Mouse (Mus musculus): Measurements from ENCODE around the gene Hgd.

Gene Hgd

DNA sequence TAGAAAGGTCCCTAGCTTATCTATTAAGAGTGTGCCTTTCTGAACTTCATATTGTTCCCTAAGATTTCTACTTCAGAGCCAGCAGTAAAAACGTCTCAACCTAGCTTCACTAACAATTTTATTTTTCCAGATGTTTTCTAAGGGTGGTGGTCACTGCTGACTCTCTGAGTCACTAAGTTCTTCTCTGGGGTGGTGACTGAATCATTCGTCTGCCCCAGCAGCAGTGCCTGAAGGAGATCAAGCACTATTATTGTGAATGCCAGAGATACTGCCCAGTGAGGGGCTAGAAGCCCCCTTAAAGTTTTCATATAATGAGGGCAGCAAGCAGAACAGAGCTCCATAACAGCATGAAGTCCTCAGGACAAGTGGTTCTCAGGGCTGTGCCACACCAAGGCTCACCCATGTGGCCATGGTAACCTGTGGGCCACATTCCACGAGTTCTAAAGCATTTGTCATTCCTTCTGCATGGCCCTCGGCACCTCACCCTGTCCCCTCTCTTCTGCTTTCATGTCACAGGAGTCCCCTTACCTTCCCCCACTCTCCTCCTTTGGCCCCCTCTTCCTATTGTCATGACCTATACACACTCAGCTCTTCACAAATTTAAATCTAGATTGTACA lies 90.8 kb downstream of the Hgd start:
- DNase-seq (ENCODE audit: low read depth, low spot score): no peak

DNA sequence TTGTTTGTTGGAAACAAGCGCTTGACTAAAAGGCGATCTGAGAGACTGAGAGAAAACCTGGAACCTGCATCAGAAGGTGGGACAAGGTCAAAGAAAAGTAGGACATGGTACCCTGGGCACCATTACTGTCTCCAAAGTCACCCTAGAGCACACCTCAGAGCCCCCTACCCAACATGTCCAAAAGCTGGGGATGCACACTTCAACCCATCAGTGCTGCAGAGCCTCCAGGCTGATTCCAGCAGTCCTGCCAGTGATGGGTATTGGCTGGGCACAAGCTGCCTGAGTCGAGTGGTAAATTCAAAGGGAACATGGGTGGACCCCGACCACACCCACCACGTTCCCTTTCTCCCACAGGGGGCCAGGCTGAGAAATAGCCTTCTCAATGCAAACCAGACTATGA lies 95.4 kb downstream of the Hgd start:
- no peak for DNase-seq (ENCODE audit: low read depth, low spot score)

DNA sequence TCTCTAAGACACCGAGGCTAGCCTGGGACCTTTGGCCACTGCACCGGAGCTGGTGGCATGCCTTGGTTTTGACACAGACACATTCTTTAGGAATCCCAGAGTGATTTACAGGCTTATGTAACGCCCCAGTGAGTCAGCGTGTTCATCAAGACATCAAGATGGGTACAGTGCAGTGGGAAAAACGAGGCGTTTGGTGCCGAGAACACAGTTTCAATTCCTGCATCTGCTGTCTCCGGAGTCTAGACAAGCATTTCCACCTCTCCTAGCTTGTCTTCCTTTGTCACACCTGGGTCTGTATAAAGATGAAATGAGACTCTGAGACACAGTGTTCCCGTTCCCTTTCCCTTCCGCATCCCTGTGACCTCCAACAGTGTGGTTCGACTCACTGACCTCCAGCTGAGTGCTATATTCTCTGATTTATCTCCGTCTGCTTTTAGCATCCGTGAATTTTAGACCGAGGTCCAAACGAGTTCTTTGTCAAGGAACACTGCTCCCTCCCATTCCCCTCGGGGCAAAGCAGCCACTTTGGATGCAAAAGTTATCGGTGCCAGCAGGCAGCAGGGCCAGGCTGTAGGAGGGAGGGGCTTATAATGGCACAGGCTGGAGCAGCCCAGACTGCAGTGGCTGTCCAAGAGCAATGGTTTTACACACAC lies 96.2 kb downstream of the Hgd start:
- DNase-seq (ENCODE audit: low read depth, low spot score): no peak

DNA sequence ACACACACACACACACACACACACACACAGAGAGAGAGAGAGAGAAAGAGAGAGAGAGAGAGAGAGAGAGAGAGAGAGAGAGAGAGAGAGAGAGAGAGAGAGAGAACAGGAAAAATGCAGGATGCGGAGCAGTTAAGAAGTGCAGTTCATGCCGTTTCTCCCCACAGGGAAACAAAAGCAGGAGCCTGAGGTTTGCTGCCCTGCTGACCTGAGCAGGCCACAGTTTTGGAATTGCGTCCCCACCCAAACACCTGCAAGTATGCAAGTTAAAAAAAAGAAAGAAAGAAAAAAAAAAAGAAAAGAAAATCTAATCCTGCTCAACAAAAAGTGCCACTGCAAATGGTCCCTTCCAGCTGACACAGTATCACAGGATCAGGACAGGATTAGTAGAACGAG lies 96.7 kb downstream of the Hgd start:
- DNase-seq (ENCODE audit: low read depth, low spot score): no peak

DNA sequence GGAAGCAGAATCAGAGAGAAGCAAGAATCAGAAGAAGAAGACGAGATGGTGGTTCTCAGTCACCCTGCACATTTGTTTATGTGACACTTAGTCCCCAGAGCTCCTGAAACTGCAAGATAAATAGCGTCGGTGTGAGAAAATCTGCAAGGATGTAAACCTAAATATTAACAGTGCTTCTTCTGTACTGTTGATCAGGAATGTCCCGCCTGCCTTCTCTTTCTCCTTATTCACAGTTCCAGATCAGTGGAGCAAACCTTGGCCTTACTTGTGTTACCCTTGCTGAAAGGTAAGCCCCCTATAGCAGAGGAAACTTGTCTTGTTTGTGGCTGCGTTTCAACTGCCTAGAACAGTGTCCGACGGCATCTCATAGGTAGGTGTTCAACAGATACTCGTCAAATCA lies 97.6 kb downstream of the Hgd start:
- no peak for DNase-seq (ENCODE audit: low read depth, low spot score)

DNA sequence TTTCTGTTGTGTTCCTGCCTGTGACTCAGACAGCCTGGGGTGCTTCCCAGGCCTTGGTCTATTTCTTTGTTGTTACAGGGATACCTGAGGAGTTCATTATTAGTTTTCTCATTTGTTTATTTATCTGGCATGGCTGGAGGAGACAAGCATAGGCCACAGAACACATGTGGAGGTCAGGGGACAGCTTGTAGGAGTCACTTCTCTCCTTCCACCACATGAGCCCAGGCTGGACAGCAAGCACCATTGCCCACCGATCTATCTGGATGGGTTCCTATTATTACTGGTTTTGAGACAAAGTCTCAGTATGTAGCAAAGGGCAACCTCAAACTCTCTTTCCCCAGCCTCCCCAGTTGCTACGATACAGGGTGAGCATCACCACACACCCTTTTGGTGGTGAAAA lies 100.3 kb downstream of the Hgd start:
- DNase-seq (ENCODE audit: low read depth, low spot score): no peak

DNA sequence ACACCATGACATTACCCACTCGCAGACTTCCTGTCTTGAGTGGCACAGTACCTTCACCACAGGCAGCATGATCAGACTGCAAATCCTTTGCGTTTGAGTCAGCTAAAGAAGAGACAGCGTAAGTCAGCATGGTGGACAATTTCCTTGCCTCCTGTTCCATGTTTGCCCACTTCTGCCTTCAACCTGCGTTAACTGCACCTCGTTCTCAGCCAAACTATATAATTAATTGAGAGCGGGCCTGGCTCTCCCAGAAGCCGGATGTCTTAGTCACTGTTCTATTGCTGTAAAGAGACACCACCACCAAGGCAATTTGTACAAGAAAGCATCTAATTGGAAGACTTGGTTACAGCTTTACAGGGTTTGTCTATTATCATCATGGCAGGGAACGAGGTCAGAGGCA lies 100.9 kb downstream of the Hgd start:
- DNase-seq (ENCODE audit: low read depth, low spot score): no peak
